In the genomic region with DNA sequence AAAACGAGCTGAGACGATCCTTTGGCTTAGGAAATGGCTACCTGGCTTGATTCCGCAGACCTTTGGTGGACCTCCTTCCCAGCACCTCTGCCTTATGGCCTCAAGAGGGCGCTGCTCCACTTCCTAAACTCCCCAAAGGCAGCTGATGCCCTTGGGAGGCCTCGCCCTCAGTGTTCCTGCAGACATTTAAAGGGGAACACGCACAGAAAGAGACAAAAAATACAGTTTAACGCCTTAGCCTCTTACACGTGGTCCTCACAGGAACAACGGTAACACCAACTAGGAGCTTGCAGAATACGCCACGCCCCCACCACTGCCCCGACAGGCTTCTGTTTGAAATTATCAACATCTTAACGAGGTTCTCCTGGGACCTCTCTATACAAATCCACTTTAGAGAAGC, we compare ENCODE assay signal across 8 mouse cellular contexts.
A peak's percentile ranks its signal among the peaks of the same experiment; 100 is the strongest.
DNase-seq lines count a peak whose midpoint lies in the region; ATAC-seq and TF ChIP-seq lines count a peak whose summit lies in the region.

No protein-coding gene starts in this region.

- no peak for TF ChIP-seq POLR2A in olfactory bulb, adult 2 months (IDR thresholded peaks at IDR 0.05; ENCODE audit: insufficient read depth, low read depth, low read length)

- no peaks in the 10 kb centered on the region; the same call in 1 of the 2 replicates for H3K27me3 ChIP-seq in forebrain, postnatal 0 days (ENCODE audit: insufficient read depth, low read length)
- no peaks in the 10 kb centered on the region for H3K27me3 ChIP-seq in lung, embryonic 15.5 days

- H3K9me3 ChIP-seq in ES-E14 (ENCODE audit: control insufficient read depth, insufficient read depth, low read depth, low read length) = no peaks in the 10 kb centered on the region
- 0 out of 2 replicates have a peak, but pooled peaks cover 6% of the 10 kb centered on the region for H3K9me3 ChIP-seq in forebrain, postnatal 0 days (ENCODE audit: low read length)
- no peaks in the 10 kb centered on the region for H3K9me3 ChIP-seq in lung, embryonic 15.5 days

- 4% methylated on average over 13 of the region's 13 CpGs for WGBS in forebrain, postnatal 0 days
- 1% methylated on average over 13 of the region's 13 CpGs for WGBS in lung, embryonic 15.5 days
- WGBS in olfactory bulb, adult 2 months = 6% methylated on average over 13 of the region's 13 CpGs

- H3K4me1 ChIP-seq in ES-E14 (ENCODE audit: control insufficient read depth in 2 of 2, insufficient read depth in 2 of 2, low read length in 2 of 2, poor library complexity in 1 of 2) = peaks cover 5 to 42% of the 10 kb centered on the region in 2 experiments
- H3K4me1 ChIP-seq in forebrain, postnatal 0 days (ENCODE audit: insufficient read depth) = peaks cover 4% of the 10 kb centered on the region
- H3K4me1 ChIP-seq in lung, embryonic 15.5 days = peaks cover 65% of the 10 kb centered on the region
- H3K4me1 ChIP-seq in olfactory bulb, adult 2 months (ENCODE audit: control insufficient read depth, insufficient read depth, low read length) = peaks cover 17% of the 10 kb centered on the region

- DNase-seq in ES-E14 (ENCODE audit: low read depth, low spot score) = peak; percentile 94
- DNase-seq in cerebellum, adult 11 months = peak; percentile 29
- peak; percentile 88 for DNase-seq in forebrain, postnatal 0 days
- DNase-seq in heart, postnatal 4 days = peak; percentile 89
- DNase-seq in layer of hippocampus, adult 8-10 months (ENCODE audit: low spot score in 2 of 2) = peak; percentile 75 to 85
- DNase-seq in thymus, adult 18-20 months = peak; percentile 39 to 52

- peak; percentile 92 for TF ChIP-seq CTCF in forebrain, postnatal 0 days (IDR thresholded peaks at IDR 0.05; ENCODE audit: low read depth)
- TF ChIP-seq CTCF in olfactory bulb, adult 2 months (IDR thresholded peaks at IDR 0.05; ENCODE audit: insufficient read depth, low read depth, low read length) = peak; percentile 90

- in situ Hi-C loops in ES-E14 (cut with MboI; ENCODE audit: low sequenced_read_pairs in 2 of 2, unreplicated experiment in 2 of 2) = no loop called here

- H3K36me3 ChIP-seq in ES-E14 (ENCODE audit: control insufficient read depth, insufficient read depth, low read length, poor library complexity, severe bottlenecking) = no peaks in the 10 kb centered on the region
- H3K36me3 ChIP-seq in forebrain, postnatal 0 days (ENCODE audit: insufficient read depth) = no peaks in the 10 kb centered on the region
- H3K36me3 ChIP-seq in lung, embryonic 15.5 days = no peaks in the 10 kb centered on the region

- peak; percentile 80 for ATAC-seq in forebrain, postnatal 0 days
- ATAC-seq in lung, embryonic 15.5 days (ENCODE audit: borderline replicate concordance, extremely low read depth, low FRiP score, low TSS enrichment) = peak; percentile 27

- H3K27ac ChIP-seq in ES-E14 (ENCODE audit: insufficient read depth, low read depth, low read length, poor library complexity, severe bottlenecking) = peak overlapping the region; percentile 63; the same call in 1 of the 2 replicates
- no peak overlapping the region for H3K27ac ChIP-seq in forebrain, postnatal 0 days (ENCODE audit: low read depth, low read length)
- peak overlapping the region; percentile 95 for H3K27ac ChIP-seq in lung, embryonic 15.5 days
- H3K27ac ChIP-seq in olfactory bulb, adult 2 months (ENCODE audit: insufficient read depth, low read depth, low read length) = no peak overlapping the region

- H3K9ac ChIP-seq in ES-E14 (ENCODE audit: insufficient read depth, low read depth, low read length, poor library complexity, severe bottlenecking) = 0 out of 2 replicates have a peak overlapping the region, but pooled peaks have one; percentile 50
- 0 out of 2 replicates have a peak overlapping the region, but pooled peaks have one; percentile 2 for H3K9ac ChIP-seq in forebrain, postnatal 0 days
- 0 out of 2 replicates have a peak overlapping the region, but pooled peaks have one; percentile 44 for H3K9ac ChIP-seq in lung, embryonic 15.5 days

- H3K4me2 ChIP-seq in forebrain, postnatal 0 days (ENCODE audit: low read depth) = peak overlapping the region; percentile 46
- peak overlapping the region; percentile 65; the same call in 1 of the 2 replicates for H3K4me2 ChIP-seq in lung, embryonic 15.5 days

- H3K4me3 ChIP-seq in ES-E14 (ENCODE audit: insufficient read depth in 1 of 2, low read depth in 1 of 2, low read length in 2 of 2, poor library complexity in 1 of 2, severe bottlenecking in 1 of 2) = peak overlapping the region; percentile 48 to 72
- 0 out of 2 replicates have a peak overlapping the region, but pooled peaks have one; percentile 1 for H3K4me3 ChIP-seq in forebrain, postnatal 0 days (ENCODE audit: low read depth, low read length)
- H3K4me3 ChIP-seq in lung, embryonic 15.5 days = 0 out of 2 replicates have a peak overlapping the region, but pooled peaks have one; percentile 30
- H3K4me3 ChIP-seq in olfactory bulb, adult 2 months (ENCODE audit: insufficient read depth, low read depth, low read length) = no peak overlapping the region

TF ChIP-seq in ES-E14, 5 proteins besides CTCF, POLR2A, EP300 and RAD21:
- TF ChIP-seq CHD2 (IDR thresholded peaks at IDR 0.05; ENCODE audit: low read depth, low read length) (no peak), MAFK (IDR thresholded peaks at IDR 0.05; ENCODE audit: insufficient read depth, low read depth, low read length) (no peak), HCFC1 (IDR thresholded peaks at IDR 0.05; ENCODE audit: borderline replicate concordance, insufficient read depth, low read length) (no peak), ZNF384 (IDR thresholded peaks at IDR 0.05; ENCODE audit: low read depth, low read length) (no peak), ZC3H11A (IDR thresholded peaks at IDR 0.05; ENCODE audit: borderline replicate concordance, low read depth, low read length) (no peak)

Comparison
In these comparisons a context has a peak if more than half of its experiments do, and no peak if none do; other contexts are left out.
1. DNase-seq: peak in every context shown above with its lines; median percentile 94 in ES-E14; 89 in heart, postnatal 4 days; 88 in forebrain, postnatal 0 days; 80 in layer of hippocampus, adult 8-10 months; 46 in thymus, adult 18-20 months; 29 in cerebellum, adult 11 months.
2. H3K27ac ChIP-seq: peak in ES-E14 (single experiment) and lung, embryonic 15.5 days (single experiment); none in forebrain, postnatal 0 days (single experiment) and olfactory bulb, adult 2 months (single experiment).
3. Peak in every context shown above with its lines, with median percentiles within 50 percentile points of each other: H3K9ac ChIP-seq.